Mouse (Mus musculus) thymus, postnatal 14 days (tissue): Measurements from ENCODE around the gene Phf5a.

Experiments used
- DNase-seq: peaks from one replicate; pipeline ENCODE4 v3.0.0; 2021

Phf5a gene

GRCm38 (mm10) chr15:81882348-81882747 lies 10.6 kb upstream of the Phf5a start:
- DNase-seq: no peak

DNA sequence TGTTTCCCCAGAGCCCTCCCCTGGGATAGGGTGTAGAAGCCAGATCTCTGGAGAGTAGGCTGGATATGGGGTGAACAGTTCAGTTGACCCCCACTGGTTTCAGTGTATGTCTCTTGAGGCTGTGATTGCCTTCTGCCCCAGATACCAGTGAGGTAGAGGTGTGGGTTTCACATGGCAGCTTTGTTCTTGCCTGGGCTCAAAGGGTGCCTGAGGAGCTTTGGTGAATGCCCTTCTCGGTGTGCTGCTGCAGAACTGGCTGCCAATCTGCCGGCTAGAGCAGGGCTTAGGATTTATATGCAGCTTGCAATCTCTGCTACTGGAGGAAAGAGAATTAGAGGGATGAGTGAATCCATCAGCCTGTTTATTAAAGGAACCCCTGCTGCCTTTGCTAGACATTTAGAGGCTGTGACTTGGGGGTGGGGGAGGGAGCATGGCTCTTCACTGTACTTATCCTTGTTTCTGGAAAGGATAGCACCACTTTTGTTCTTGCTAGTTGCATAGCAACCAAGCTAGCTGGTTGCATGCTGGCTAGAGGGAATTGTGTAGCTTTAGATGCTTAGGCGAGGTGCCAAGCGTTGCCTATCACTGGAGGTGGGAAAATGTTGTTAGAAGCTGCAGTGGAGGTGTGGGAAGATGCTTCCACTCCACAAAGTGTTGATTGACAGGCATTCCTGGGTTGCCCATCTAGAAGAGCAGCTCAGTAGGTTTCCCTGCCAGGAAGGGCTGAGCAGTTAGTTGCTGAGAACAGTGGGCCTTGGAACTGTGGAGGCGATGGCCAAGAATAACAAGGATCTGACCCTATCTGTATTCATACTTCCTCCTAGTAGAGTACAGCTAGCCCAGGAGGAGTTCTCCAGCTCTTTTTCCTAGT lies 8.1 kb upstream of the Phf5a start:
- no peak for DNase-seq

DNA sequence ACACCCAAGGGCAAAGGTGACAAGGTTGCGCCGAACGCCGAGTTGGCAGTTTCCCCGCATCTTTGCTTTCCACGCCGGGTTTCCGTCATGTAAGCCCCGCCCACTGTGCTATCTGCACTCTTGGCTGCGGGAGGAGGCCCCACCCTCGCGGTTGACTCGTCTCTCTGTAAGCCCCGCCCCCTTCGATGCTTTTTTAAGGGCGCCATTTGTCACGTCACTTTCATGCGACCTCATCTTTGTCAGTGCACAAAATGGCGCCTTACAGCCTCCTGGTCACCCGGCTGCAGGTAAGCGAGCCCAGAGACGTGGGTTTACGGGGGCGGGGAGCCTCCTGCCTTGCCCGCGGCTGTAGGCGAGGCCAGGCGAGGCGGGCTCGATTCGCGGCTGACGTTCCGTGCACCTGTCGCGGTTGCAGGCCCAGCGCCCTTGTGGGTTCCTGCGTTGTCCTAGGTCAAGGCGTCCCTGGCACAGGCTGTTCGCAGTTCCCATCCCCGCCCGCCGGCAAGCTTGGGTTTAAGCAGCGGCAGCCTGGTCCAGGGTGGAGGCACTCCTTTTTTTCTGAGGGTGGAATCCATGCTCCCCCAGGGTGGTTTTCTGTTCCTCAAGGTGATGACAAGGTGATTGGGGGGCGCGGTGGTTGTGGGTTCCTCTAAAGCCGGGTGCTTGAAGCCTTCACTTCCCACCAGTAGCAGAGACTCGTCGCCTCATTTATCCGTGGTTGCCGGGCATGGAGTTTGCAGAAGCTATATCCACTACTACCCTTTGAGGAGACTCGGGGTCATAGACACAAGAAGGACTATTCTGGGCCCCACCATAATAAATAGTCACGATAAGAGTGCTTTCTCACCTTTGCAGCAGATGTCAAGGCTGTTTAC lies 788 bp upstream of the Phf5a start, which contains the start of gene Aco2:
Aco2 (plus strand) TSS at position 48 of the 875 bp plus-strand sequence.
- peak; percentile 99 for DNase-seq

DNA sequence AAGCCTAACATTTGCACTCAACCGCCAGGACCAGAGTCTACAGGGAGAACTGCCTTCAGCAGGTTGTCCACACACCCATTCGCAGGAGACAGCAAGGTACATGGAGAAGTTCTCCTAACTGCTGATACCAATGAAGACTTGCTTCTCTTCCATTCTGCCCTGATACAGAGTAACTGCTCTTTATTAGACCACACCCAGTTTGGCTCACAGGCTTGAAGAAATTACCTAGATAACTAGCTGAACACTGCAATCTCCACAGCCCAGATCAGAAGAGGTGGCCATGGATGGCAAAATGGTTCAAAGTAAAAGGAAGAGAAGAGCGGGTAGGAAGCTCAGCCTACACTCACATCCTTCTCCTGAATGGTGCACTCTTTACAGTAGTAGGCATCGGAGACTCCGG lies 1.7 kb downstream of the Phf5a start:
- no peak for DNase-seq

DNA sequence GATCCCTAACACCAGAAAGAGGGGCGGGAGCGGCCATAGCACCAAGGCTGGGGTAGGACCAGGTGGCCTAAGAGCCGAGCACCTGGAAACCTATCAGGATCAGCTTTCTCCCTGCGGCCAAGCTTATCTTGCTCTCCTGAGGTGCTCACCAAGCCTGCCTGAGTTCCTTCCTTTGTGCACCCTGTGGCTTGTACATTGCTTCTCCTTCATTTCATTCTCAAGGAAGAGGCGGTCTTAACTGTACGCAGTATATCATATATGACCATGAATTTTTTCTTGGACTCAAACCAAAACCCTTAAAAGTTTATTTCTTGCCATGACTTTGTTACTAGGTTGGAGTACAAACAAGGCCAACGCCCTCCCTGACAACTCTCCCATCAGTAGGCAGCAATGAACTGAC lies 7.5 kb downstream of the Phf5a start:
- no peak for DNase-seq

DNA sequence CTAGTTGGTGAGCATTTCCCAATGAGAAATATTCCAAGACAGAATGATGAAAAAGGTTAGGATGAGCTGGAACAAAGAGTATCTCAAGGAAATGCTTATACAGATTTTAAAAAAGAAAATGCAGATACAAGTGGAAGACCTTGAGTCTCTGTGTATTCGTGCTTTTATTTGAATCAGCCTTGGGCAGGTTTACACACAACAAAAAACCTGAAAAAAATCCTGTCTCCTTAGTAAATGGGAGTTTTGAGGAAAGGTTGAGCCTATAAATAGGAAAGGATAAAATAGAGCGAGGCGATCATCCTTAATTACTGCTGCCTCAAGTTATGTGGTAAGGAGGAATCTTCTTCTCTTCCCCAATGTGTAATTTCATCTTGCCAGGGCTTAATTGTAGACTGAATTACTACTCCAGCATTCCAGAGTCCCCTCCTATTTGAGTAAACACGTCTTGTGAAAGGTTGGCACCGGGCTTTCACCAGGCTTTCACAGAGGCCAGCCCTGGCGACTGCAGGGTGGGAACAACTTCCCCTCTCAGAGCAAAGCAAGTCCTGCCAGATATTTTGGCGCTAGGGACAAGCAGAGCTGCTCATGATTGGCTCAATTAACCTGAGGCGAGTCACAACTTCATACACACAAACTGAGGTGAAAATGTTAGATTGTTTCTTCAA lies 11.1 kb downstream of the Phf5a start:
- DNase-seq: no peak

DNA sequence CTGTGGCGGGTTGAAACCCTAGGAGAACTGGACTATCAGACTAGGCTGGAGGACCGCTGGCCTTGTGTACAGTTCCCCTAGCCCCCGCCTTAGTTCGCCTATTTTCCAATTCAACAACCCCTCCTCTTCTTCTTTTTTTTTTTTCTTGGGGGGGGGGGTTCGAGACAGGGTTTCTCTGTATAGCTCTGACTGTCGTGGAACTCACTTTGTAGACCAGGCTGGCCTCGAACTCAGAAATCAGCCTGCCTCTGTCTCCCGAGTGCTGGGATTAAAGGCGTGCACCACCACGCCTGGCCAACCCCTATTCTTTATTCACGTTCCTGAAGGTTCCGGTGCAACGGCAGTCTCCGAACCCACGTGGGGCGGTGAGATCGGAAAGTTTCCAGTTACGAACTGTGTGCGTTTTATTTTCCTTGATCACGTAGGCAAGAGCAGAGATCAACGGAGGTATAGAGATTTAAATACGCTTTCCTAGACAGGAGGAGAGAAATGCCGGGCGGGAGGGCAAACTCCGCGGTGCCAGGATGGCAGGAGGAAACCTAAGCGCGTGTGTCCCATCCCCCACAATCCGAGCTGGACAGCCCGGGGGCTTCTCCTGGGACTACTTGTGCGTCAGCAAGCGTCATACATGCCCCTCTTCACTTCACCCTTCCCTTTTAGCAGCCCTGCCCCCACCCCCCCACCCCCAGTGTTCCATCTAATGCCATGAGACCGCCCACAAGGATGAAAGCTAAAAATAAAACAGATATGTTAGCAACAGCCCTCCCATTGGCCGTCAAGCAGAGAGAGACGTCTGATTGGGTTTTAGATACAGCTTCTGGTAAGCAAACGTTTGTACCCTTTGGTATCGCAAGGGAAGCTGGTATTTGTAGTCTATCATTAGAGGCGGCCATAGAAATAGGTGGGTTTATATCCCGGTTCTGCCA lies 12.1 kb downstream of the Phf5a start:
- peak; percentile 86 for DNase-seq

DNA sequence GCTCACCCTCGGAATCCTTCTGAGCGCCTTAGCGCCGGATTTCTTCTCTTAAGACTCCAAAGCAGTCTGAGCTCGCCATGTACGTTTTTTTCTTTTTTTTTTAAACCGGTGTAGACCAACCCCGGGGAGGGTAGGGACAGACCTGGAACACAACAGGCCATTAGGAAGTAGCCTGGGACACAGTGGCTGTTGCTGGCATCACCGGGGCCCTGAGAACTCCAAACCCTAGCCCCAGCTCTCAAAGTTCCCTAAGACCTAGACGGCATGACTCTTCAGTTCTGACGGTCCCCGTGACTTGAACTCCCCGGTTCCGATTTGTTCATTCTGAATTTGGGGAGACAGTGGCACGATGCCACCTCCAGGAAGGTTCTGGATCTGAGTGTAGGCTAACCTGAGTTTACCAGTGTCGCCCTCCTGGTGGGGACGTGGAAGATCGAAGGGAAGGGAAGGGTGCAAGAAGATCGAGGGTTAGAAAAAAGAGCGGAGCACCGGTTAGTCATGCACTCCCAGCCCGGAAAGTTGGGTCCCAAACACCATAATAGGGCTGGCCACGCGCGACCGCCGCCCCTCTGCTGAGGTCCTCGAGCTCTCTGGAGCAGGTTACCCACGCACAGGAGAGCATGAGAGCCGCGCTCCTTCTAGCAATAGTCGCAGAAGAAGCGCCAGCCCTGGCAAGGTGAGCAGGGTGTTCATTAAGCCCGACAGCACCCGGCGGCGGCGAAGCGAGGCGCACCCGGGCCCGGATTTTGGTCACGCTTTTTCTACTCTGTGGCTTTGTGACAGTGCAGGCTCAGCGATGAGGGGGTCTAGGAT lies 13.0 kb downstream of the Phf5a start, which contains the start of gene Tob2:
Tob2 (minus strand) TSS at position 280 of the 813 bp plus-strand sequence.
- DNase-seq: peak; percentile 82

DNA sequence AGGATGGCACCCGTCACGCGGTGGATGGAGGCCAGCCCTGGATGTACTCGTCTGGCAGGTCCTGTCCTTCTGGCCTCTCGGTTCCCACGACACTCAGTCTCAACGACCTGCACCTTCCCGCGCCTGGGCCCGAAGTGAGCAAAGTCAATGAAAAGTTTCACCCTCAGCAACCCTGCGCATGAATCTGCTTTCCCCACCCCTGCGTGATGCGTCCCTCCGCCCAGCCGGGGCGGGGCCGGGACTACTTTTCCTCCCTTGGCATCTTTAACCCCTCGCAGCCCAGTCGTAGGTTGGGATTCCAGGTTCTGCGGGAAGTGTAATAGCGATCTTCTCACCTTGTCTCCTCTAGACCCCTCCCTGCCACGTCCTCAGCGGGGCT lies 13.6 kb downstream of the Phf5a start:
- DNase-seq: peak; percentile 95

DNA sequence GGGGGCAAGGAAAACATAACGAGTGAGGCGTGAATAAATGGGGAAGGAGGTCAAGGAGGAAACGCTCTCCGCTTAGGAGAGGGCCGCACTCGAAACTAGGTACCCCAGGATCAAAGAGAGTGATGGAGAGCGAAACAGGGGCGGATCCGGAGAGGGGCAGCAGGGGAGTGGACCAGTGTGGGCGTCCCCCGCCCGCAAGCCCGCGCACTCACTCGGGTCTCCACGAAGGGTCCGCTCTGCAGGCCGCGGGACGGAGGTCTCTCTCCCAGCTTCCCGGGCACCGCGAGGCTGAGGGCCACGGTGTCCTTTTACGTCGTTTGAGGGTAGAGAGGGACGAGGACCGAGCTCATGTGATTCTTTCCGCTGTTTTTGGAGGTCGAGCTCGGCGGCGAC lies 14.0 kb downstream of the Phf5a start:
- DNase-seq: peak; percentile 69

DNA sequence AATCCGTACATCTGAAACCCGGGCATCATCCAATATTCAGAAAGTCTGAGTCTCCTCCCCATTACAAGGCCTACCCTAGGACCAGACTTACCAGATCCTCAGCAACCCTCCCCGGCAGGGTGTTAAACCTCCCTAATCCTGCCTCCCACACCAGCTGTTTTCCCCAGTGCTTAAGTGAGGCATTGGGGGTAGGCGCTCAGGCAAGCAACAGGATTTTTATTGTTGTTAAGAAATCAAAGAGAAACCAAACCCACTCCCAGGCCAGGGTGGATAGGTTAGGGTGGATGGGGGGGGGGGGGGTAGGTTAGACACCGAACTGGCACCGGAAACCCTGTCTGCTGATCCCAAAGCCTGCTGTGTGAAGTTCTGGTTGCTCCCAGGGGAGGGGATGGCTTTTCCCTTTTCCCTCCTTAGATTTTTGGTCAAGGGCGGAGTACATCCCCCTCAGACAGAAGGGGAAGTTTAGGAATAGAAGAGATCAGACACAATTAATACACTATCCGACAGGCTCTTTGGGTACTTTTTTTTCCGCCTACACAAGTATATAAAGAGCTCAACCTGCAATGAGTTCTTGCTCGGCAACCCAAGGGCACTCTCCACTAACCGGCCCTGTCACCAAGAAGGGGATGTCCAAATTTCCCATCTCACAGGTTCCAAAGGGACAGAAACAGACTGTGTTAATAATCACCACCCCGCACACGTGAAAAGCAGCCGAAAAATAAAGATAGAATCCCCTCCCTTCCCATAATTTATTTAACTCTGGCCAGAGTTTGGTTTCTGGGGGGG lies 14.6 kb downstream of the Phf5a start:
- DNase-seq: peak; percentile 40

- peak; percentile 85 for DNase-seq
These were observed 15.5 kb downstream of the Phf5a start for GRCm38 (mm10) chr15:81856030-81856790.

- DNase-seq: no peak
These were observed 18.6 kb downstream of the Phf5a start for GRCm38 (mm10) chr15:81853081-81853480.

DNA sequence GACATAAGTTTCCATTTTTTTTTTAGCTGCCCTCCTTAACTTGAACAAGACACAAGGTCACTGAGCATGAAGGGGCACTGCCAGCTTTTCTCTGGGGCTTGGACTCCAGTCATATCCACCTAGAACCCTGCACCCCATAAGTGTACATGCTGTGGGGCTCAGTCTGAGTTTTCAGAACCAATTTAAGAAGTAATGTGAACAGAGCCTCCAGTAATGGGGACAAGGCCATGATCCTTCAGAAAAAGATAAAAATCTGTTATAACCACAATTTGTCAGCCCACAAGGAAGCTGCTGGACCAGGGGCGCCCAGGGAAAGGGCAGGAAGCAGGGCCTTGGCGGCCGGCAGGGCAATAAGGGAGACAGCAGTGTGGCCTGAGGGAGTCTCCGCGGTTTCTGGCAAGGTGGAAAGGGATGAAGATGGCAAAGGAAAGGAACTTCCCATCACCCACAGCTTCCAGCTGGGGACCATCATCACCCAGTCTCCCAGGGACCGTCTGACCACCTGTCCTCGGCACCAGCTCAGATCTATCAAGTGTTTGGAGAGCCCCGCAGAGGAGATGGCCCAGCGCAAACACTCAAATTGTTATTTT lies 19.2 kb downstream of the Phf5a start:
- DNase-seq: no peak

GRCm38 (mm10) chr15:81851375-81851774 lies 20.3 kb downstream of the Phf5a start:
- DNase-seq: peak; percentile 23

DNA sequence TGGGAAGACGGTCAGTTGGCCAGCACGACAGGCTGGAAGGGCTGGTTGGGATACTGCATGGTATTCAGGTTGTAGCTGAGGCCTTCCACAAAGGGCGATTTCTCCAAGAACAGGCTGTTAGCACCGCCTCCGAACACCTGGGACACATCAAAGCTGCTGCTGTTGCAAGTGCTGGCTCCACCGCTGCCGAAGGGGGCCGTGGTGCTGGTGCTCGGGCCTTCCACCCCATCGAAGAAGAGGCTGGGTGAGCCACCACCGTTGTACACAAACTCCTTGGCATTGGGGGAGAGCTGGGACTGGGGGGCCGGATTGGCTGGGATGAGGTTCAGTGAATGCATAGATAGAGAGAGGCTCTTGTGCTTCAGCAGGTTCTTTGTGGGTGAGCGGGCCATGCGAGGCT lies 21.0 kb downstream of the Phf5a start:
- peak; percentile 58 for DNase-seq

GRCm38 (mm10) chr15:81849104-81849503 lies 22.6 kb downstream of the Phf5a start:
- no peak for DNase-seq

GRCm38 (mm10) chr15:81848301-81848700 lies 23.4 kb downstream of the Phf5a start:
- DNase-seq: peak; percentile 77

GRCm38 (mm10) chr15:81847861-81848260 lies 23.9 kb downstream of the Phf5a start:
- DNase-seq: no peak
